Mouse (Mus musculus): ENCODE results near the gene Tomm70a.
"Not testable (repeated sequence)": the region's sequence is repeated elsewhere in the genome, so short reads cannot be mapped to it uniquely, and the experiment has no call there.

Tomm70a gene

GRCm38 (mm10) chr16:57151437-57151836 is 29.9 kb downstream of the Tomm70a start:
- no peak for DNase-seq (ENCODE audit: low read depth, low spot score)

- no peak for DNase-seq (ENCODE audit: low read depth, low spot score)
Measured at GRCm38 (mm10) chr16:57155899-57156298, 34.4 kb downstream of the Tomm70a start.

GRCm38 (mm10) chr16:57157076-57157475 is 35.6 kb downstream of the Tomm70a start:
- no peak for DNase-seq (ENCODE audit: low read depth, low spot score)

GRCm38 (mm10) chr16:57157728-57158127 is 36.2 kb downstream of the Tomm70a start:
- no peak for DNase-seq (ENCODE audit: low read depth, low spot score)

- DNase-seq (ENCODE audit: low read depth, low spot score): no peak
Measured at GRCm38 (mm10) chr16:57159835-57160234, 38.3 kb downstream of the Tomm70a start.

GRCm38 (mm10) chr16:57162841-57163240 is 41.3 kb downstream of the Tomm70a start:
- no peak for DNase-seq (ENCODE audit: low read depth, low spot score)

- DNase-seq (ENCODE audit: low read depth, low spot score): no peak
Measured at GRCm38 (mm10) chr16:57163694-57164093, 42.2 kb downstream of the Tomm70a start.

- DNase-seq (ENCODE audit: low read depth, low spot score): no peak
Measured at GRCm38 (mm10) chr16:57165157-57165556, 43.7 kb downstream of the Tomm70a start.

- no peak for DNase-seq (ENCODE audit: low read depth, low spot score)
Measured at GRCm38 (mm10) chr16:57166086-57166485, 44.6 kb downstream of the Tomm70a start.

GRCm38 (mm10) chr16:57166611-57167513 is 45.4 kb downstream of the Tomm70a start, which contains the start of gene Nit2:
Gene Nit2, minus strand, starts transcription at chr16:57167341.
- DNase-seq (ENCODE audit: low read depth, low spot score): peak; percentile 81

GRCm38 (mm10) chr16:57167514-57167912 is 46.0 kb downstream of the Tomm70a start:
- DNase-seq (ENCODE audit: low read depth, low spot score): no peak

- DNase-seq (ENCODE audit: low read depth, low spot score): no peak
Measured at GRCm38 (mm10) chr16:57168236-57168635, 46.7 kb downstream of the Tomm70a start.

- no peak for DNase-seq (ENCODE audit: low read depth, low spot score)
Measured at GRCm38 (mm10) chr16:57171161-57171560, 49.7 kb downstream of the Tomm70a start.

- DNase-seq (ENCODE audit: low read depth, low spot score): no peak
Measured at GRCm38 (mm10) chr16:57171570-57171969, 50.1 kb downstream of the Tomm70a start.

GRCm38 (mm10) chr16:57174480-57174879 is 53.0 kb downstream of the Tomm70a start:
- not testable (repeated sequence) for DNase-seq (ENCODE audit: low read depth, low spot score)

GRCm38 (mm10) chr16:57175751-57176150 is 54.2 kb downstream of the Tomm70a start:
- DNase-seq (ENCODE audit: low read depth, low spot score): no peak

- DNase-seq (ENCODE audit: low read depth, low spot score): no peak
Measured at GRCm38 (mm10) chr16:57176276-57176675, 54.8 kb downstream of the Tomm70a start.

- DNase-seq (ENCODE audit: low read depth, low spot score): no peak
Measured at GRCm38 (mm10) chr16:57177254-57177653, 55.8 kb downstream of the Tomm70a start.

- DNase-seq (ENCODE audit: low read depth, low spot score): no peak
Measured at GRCm38 (mm10) chr16:57177664-57178063, 56.2 kb downstream of the Tomm70a start.

GRCm38 (mm10) chr16:57181180-57181579 is 59.7 kb downstream of the Tomm70a start:
- DNase-seq (ENCODE audit: low read depth, low spot score): peak; percentile 29

GRCm38 (mm10) chr16:57182037-57182436 is 60.5 kb downstream of the Tomm70a start:
- DNase-seq (ENCODE audit: low read depth, low spot score): no peak

- DNase-seq (ENCODE audit: low read depth, low spot score): no peak
Measured at GRCm38 (mm10) chr16:57186618-57187017, 65.1 kb downstream of the Tomm70a start.

GRCm38 (mm10) chr16:57189493-57189892 is 68.0 kb downstream of the Tomm70a start:
- DNase-seq (ENCODE audit: low read depth, low spot score): no peak

All from skeletal muscle tissue, adult 2 months (tissue).